Mouse (Mus musculus) spleen, postnatal 0 days (tissue): Measurements from ENCODE around the gene Kctd21. TPM values are rescaled to one million over a fixed set of nuclear protein-coding genes. Genes with fewer than 3 reads are reported as not detected.

Source experiments
- polyA plus RNA-seq: library from polyadenylated mRNA; unstranded; fragments of >200 nt; fragmentation: Nextera tagmentation; extraction: Ambion mirVana; gene quantifications from 2 replicates; pipeline ENCODE4 v1.2.1, GENCODE M21; 2015

The Kctd21 gene
- 0.60 and 0.61 TPM in 2 replicates for polyA plus RNA-seq

GRCm38 (mm10) chr7:97331726-97332666, at the start of gene Kctd21, which contains the start of gene Usp35:
TSS of gene Kctd21 (plus strand) at chr7:97332327.
TSS of gene Usp35 (minus strand) at chr7:97332020.

Other genes starting within 250 kb of the Kctd21 start
- gene Usp35, start 307 bp upstream of the Kctd21 start, polyA plus RNA-seq: 0.59 and 0.73 TPM in 2 replicates
- 25.1 and 26.3 TPM in 2 replicates for gene Alg8, start 39.3 kb downstream of the Kctd21 start, polyA plus RNA-seq
- 297 and 315 TPM in 2 replicates for gene Ndufc2, start 67.7 kb downstream of the Kctd21 start, polyA plus RNA-seq
- gene Thrsp, start 85.4 kb downstream of the Kctd21 start, polyA plus RNA-seq: 1.3 and 1.6 TPM in 2 replicates
- 13.4 and 14.5 TPM in 2 replicates for gene Kctd14, start 119.0 kb downstream of the Kctd21 start, polyA plus RNA-seq
- 19.1 and 19.4 TPM in 2 replicates for gene Ints4, start 148.6 kb downstream of the Kctd21 start, polyA plus RNA-seq
- gene Aamdc, start 247.2 kb downstream of the Kctd21 start, polyA plus RNA-seq: 24.4 and 27.5 TPM in 2 replicates
- 11.3 and 11.6 TPM in 2 replicates for gene Rsf1, start 247.6 kb downstream of the Kctd21 start, polyA plus RNA-seq